Mouse (Mus musculus) testis, adult 2 months (tissue): ENCODE measurements at regions not wholly inside any gene's neighbourhood (a gene's known extent, or its start where the extent isn't known, plus 50 kb on each side); places are given as distances from the start of the nearest gene placed in this dataset.

Source experiments
- CTCF ChIP-seq: fragments of 200-500 bp; IDR thresholded peaks from 2 replicates; pipeline ENCODE4 v1.5.1; 2012; ENCODE audit warnings: low read depth, mild to moderate bottlenecking, inconsistent platforms, low read length, moderate library complexity; ENCODE audit not compliant: control insufficient read depth, insufficient read depth, insufficient replicate concordance
- POLR2A ChIP-seq: fragments of 200-500 bp; IDR thresholded peaks from 2 replicates; pipeline ENCODE4 v1.6.1; 2012; ENCODE audit warnings: low read depth, mild to moderate bottlenecking, inconsistent platforms, low read length, moderate library complexity; ENCODE audit not compliant: control insufficient read depth

DNA sequence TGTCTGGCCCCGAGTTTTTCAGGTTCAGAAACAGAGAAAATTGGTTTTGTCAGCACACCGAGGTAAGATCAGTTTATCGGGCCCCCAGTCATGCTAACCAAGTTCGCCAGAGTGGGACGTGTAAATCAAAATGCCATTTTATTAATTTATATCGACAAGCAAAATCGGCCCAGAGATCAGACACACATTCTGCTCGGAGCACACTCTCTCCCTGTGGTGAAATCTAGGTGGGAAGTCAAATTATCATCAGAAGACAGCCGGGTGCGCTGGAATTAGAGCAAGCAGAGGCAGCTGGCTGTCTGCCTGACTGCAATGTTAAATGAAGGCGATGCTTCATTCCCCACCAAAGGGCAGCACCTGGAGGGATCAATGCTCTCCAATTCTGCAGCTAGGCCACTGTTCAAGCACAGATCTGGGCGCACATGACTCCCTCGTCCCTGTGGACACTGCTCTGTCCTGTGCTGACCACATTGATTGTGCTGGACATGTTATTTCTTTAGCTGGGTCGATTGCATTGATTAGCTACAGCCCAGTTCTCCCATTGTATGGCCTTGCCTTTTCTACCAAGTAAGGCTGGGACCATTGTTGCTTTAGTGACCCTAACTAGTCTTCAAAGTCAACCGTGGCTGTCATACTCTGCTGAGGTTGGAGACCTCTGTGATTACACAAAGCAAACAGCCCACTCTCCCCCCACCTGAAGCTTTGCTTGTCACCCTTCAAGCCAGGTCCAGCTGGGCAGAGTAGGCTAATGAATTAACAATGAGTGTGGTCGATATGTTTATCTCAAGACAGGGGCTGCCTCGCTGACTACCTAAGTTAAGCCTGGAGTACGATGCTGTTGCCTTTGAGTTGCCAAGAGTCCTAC, 677.0 kb upstream of the Gm19410 start:
- no peak for TF ChIP-seq CTCF
- no peak for TF ChIP-seq POLR2A
